Mouse (Mus musculus) kidney, embryonic 15.5 days (tissue): ENCODE results near the gene Kras. TPM values are rescaled to one million over a fixed set of nuclear protein-coding genes. Genes with fewer than 3 reads are reported as not detected.
A peak's percentile ranks its signal among the peaks of the same experiment; 100 is the strongest.

Source experiments
- ATAC-seq: fragments of 200-750 bp; cut with Nextera tagmentation; replicated peaks from 2 replicates; pipeline ENCODE4 v1.8.0; 2017; ENCODE audit warnings: moderate TSS enrichment; ENCODE audit not compliant: low FRiP score
- H3K27ac ChIP-seq: fragments of 300-500 bp; sonication (generic); 2 replicates; pipeline ENCODE4 v1.5.1; 2015; ENCODE audit warnings: mild to moderate bottlenecking, inconsistent platforms
- H3K27me3 ChIP-seq: fragments of 300-500 bp; sonication (generic); 2 replicates; pipeline ENCODE4 v1.6.1; 2015; ENCODE audit warnings: inconsistent platforms
- H3K36me3 ChIP-seq: fragments of 300-500 bp; sonication (generic); 2 replicates; pipeline ENCODE4 v1.6.1; 2015; ENCODE audit warnings: inconsistent platforms
- H3K4me1 ChIP-seq: fragments of 300-500 bp; sonication (generic); 2 replicates; pipeline ENCODE4 v1.6.1; 2015; ENCODE audit warnings: inconsistent platforms
- H3K4me2 ChIP-seq: fragments of 300-500 bp; sonication (generic); 2 replicates; pipeline ENCODE4 v1.6.1; 2015; ENCODE audit warnings: moderate library complexity, mild to moderate bottlenecking, inconsistent platforms
- H3K4me3 ChIP-seq: fragments of 300-500 bp; sonication (generic); replicated peaks from 2 replicates; pipeline ENCODE4 v1.5.1; 2015; ENCODE audit warnings: mild to moderate bottlenecking, inconsistent platforms
- H3K9ac ChIP-seq: fragments of 300-500 bp; sonication (generic); 2 replicates; pipeline ENCODE4 v1.6.1; 2015; ENCODE audit warnings: mild to moderate bottlenecking, inconsistent platforms
- H3K9me3 ChIP-seq: fragments of 300-500 bp; sonication (generic); replicated peaks from 2 replicates; pipeline ENCODE4 v1.6.1; 2016; ENCODE audit warnings: inconsistent platforms
- whole genome bisulfite sequencing: fragments of 180-500 bp; shearing (Covaris S2); methylation state at CpG from one replicate; pipeline ENCODE4 v1.1.7; 2015; ENCODE audit warnings: mixed read lengths; 5-methylcytosine and 5-hydroxymethylcytosine counted together
- polyA plus RNA-seq: library from polyadenylated mRNA; unstranded; fragments of >200 nt; fragmentation: Nextera tagmentation; extraction: Ambion mirVana; gene quantifications from 2 replicates; pipeline ENCODE4 v1.2.1, GENCODE M21; 2015

Gene Kras
- polyA plus RNA-seq, 1 experiment from 2014 or later: 76.3 TPM

DNA sequence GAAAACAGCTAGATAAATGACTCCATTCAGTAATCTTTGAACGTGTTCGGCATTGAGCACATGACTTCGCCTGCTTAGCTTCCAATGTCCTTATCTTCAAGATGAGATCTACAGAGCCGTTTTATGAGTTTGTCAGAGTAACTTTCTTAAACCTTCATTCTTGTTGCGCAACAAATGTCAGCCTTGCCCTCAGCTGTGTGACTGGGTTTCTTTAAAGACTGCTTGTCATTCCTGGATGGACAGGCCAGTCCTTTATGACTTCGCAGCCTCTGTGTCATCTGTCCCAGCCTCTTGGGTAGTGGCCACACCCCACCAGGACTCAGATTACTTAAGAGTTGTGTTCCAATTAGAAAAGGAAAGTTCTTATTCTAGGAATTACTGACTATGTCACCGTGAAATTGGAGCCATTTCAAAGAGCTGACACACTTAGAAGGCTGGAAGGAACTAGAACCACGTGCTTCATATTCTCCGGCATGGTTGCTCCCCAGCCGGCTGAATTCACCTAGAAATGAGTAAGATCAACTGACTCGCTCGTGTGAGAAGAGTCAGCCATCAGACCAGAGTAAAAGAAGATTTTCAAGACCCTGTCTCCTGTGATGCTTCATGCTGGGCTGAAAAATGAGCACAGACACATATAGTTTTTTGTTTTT is 24.1 kb upstream of the Kras start:
- H3K9ac ChIP-seq: no peak overlapping the region
- ATAC-seq: no peak
- no peak overlapping the region for H3K27ac ChIP-seq
- H3K4me3 ChIP-seq: no peak overlapping the region
- no peak overlapping the region for H3K4me2 ChIP-seq
- H3K4me1 ChIP-seq: peaks cover 8% of the 10 kb centered on the region; the same call in 1 of the 2 replicates
- WGBS: 66% methylated on average over 12 of the region's 12 CpGs
- no peaks in the 10 kb centered on the region for H3K9me3 ChIP-seq
- H3K27me3 ChIP-seq: no peaks in the 10 kb centered on the region
- H3K36me3 ChIP-seq: no peaks in the 10 kb centered on the region

DNA sequence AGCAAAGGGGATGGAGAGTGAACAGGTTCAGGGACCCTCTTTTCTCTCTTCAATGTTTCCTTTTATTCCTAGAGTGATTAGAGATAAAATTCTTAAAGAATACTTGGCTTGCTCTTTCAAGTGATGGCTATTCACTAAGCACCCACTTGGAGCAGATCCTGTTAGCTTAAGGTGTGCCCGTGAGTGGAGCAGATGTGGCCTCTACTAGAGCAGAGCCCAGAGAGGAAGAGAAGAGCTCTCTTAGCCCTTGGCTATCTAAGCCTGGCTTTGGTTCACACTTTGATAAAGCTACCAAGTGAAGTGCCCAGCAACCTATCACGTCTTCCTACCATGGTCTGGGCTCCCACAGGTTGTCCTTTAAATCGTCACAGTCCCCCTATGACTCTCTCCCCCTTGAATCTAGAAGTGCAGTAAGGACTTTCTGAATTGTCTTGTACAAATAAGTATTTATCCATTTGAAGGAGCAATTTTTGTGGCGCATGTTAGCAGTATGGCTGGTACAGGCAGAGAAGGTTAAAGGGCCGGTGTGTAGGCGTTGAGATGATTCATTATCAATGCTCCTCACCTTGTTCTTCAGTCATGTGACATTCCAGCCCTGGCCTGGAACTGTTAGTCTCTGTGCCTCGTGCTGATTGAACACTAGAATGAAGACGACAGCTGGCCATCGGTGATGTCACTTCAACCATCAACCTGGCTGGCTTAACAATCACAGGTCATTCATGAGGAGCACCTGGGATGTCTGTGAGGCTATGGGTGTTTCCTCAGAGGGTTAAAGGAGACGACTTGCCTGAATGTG is 22.3 kb upstream of the Kras start:
- no peak overlapping the region for H3K27ac ChIP-seq
- H3K9me3 ChIP-seq: no peaks in the 10 kb centered on the region
- no peak overlapping the region for H3K4me3 ChIP-seq
- no peaks in the 10 kb centered on the region for H3K36me3 ChIP-seq
- no peak overlapping the region for H3K4me2 ChIP-seq
- ATAC-seq: no peak
- 81% methylated on average over 10 of the region's 10 CpGs for WGBS
- no peaks in the 10 kb centered on the region for H3K27me3 ChIP-seq
- peaks cover 8% of the 10 kb centered on the region; the same call in 1 of the 2 replicates for H3K4me1 ChIP-seq
- no peak overlapping the region for H3K9ac ChIP-seq

DNA sequence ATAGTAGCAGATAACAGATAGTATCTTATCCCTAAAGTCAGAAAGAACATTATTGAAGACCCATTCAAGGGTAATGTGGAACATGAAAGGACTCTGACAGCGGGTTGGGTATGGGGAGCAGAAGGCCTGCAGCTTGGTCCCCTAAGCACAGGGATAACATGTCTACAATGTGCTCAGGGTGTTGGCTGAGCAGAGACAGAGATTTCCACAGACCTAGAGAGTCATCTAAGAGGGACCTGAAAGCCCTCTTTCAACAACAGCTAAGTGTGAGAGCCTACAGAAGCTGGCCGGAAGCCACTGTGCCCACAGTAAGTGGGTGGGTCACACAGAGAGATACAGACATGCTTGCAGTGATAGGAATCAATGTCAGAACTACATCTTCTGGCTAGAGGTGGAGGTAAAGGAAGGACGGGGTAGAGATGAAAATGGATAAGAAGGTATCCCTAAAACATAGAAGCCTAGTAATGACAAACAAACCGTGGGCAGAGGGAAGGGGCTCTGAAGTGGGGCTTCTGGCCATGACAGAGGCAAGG is 19.3 kb upstream of the Kras start:
- Histone ChIP-seq H3K27ac (no peak overlapping the region), H3K36me3 (no peaks in the 10 kb centered on the region), H3K4me3 (no peak overlapping the region), H3K4me2 (no peak overlapping the region), H3K4me1 (no peaks in the 10 kb centered on the region), H3K27me3 (no peaks in the 10 kb centered on the region), H3K9me3 (no peaks in the 10 kb centered on the region), H3K9ac (no peak overlapping the region)
- 88% methylated on average over 4 of the region's 4 CpGs for WGBS
- no peak for ATAC-seq

GRCm38 (mm10) chr6:145267692-145268091 is 17.7 kb upstream of the Kras start:
- no peak for ATAC-seq
- H3K4me3 ChIP-seq: no peak overlapping the region
- no peaks in the 10 kb centered on the region for H3K36me3 ChIP-seq
- no peaks in the 10 kb centered on the region for H3K27me3 ChIP-seq
- WGBS: 74% methylated on average over 6 of the region's 6 CpGs
- H3K4me1 ChIP-seq: no peaks in the 10 kb centered on the region
- H3K9ac ChIP-seq: no peak overlapping the region
- no peak overlapping the region for H3K4me2 ChIP-seq
- no peaks in the 10 kb centered on the region for H3K9me3 ChIP-seq
- H3K27ac ChIP-seq: no peak overlapping the region

GRCm38 (mm10) chr6:145262314-145262713 is 12.3 kb upstream of the Kras start:
- Histone ChIP-seq H3K27ac (no peak overlapping the region), H3K9me3 (no peaks in the 10 kb centered on the region), H3K4me1 (no peaks in the 10 kb centered on the region), H3K4me3 (no peak overlapping the region), H3K36me3 (no peaks in the 10 kb centered on the region), H3K27me3 (no peaks in the 10 kb centered on the region), H3K9ac (no peak overlapping the region), H3K4me2 (no peak overlapping the region)
- no peak for ATAC-seq
- 86% methylated on average over 7 of the region's 7 CpGs for WGBS

GRCm38 (mm10) chr6:145256701-145257073 is 6.6 kb upstream of the Kras start:
- H3K4me3 ChIP-seq: no peak overlapping the region
- H3K36me3 ChIP-seq: no peaks in the 10 kb centered on the region
- 29% methylated on average over 2 of the region's 2 CpGs for WGBS
- peaks cover 8% of the 10 kb centered on the region for H3K4me1 ChIP-seq
- no peak overlapping the region for H3K4me2 ChIP-seq
- no peaks in the 10 kb centered on the region for H3K27me3 ChIP-seq
- no peak overlapping the region for H3K27ac ChIP-seq
- ATAC-seq: peak; percentile 56
- H3K9me3 ChIP-seq: no peaks in the 10 kb centered on the region
- no peak overlapping the region for H3K9ac ChIP-seq

GRCm38 (mm10) chr6:145255952-145256700 is 6.1 kb upstream of the Kras start:
- Histone ChIP-seq H3K27me3 (no peaks in the 10 kb centered on the region), H3K27ac (no peak overlapping the region), H3K4me2 (no peak overlapping the region), H3K36me3 (no peaks in the 10 kb centered on the region), H3K9ac (no peak overlapping the region), H3K4me1 (peaks cover 8% of the 10 kb centered on the region), H3K9me3 (no peaks in the 10 kb centered on the region), H3K4me3 (no peak overlapping the region)
- 68% methylated on average over 13 of the region's 13 CpGs for WGBS
- ATAC-seq: peak; percentile 56; the same call in 1 of the 2 replicates

GRCm38 (mm10) chr6:145250820-145251219 is 781 bp upstream of the Kras start:
- H3K9ac ChIP-seq: peak overlapping the region; percentile 97
- H3K4me2 ChIP-seq: peak overlapping the region; percentile 80
- peak overlapping the region; percentile 93 for H3K4me3 ChIP-seq
- peaks cover 17% of the 10 kb centered on the region for H3K4me1 ChIP-seq
- H3K9me3 ChIP-seq: no peaks in the 10 kb centered on the region
- H3K36me3 ChIP-seq: peaks cover 7% of the 10 kb centered on the region; the same call in 1 of the 2 replicates
- peak overlapping the region; percentile 88 for H3K27ac ChIP-seq
- WGBS: 13% methylated on average over 16 of the region's 16 CpGs
- ATAC-seq: no peak
- no peaks in the 10 kb centered on the region for H3K27me3 ChIP-seq

- no peaks in the 10 kb centered on the region for H3K27me3 ChIP-seq
- under 1% methylated on average over 59 of the region's 124 CpGs for WGBS
Observed at GRCm38 (mm10) chr6:145249291-145250184, 501 bp downstream of the Kras start.

GRCm38 (mm10) chr6:145247886-145248285 is 2.2 kb downstream of the Kras start:
- 77% methylated on average over 3 of the region's 3 CpGs for WGBS
- Histone ChIP-seq H3K27me3 (no peaks in the 10 kb centered on the region), H3K4me3 (peak overlapping the region; percentile 14), H3K27ac (no peak overlapping the region), H3K4me1 (peaks cover 17% of the 10 kb centered on the region), H3K9me3 (no peaks in the 10 kb centered on the region), H3K9ac (0 out of 2 replicates have a peak overlapping the region, but pooled peaks have one; percentile 14), H3K4me2 (peak overlapping the region; percentile 32), H3K36me3 (peaks cover 30% of the 10 kb centered on the region)
- ATAC-seq: no peak

More at GRCm38 (mm10) chr6:145249291-145250184, 501 bp downstream of the Kras start:
- H3K4me2 ChIP-seq: peak overlapping the region; percentile 80
- peaks cover 17% of the 10 kb centered on the region for H3K4me1 ChIP-seq
- peak overlapping the region; percentile 97 for H3K9ac ChIP-seq
- peak overlapping the region; percentile 88 for H3K27ac ChIP-seq
- peak; percentile 73 for ATAC-seq
- H3K36me3 ChIP-seq: peaks cover 19% of the 10 kb centered on the region
- no peaks in the 10 kb centered on the region for H3K9me3 ChIP-seq
- H3K4me3 ChIP-seq: peak overlapping the region; percentile 93

DNA sequence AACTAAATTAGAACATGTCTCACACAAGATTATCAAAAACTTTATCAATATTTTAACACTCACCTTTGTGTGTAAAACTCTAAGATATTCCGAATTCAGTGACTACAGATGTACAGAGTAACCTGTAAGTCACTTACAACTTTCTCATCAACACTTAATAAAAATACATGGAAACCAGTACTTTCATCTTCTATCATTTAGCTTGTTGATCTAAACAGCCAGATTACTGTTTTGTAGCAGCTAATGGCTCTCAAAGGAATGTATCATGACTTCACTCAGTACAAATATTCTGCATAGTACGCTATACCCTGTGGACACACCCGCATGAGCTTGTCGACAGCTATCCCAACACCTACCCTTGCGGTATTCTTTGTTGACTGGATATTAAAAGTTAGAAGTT is 3.2 kb downstream of the Kras start:
- WGBS: 90% methylated on average over 5 of the region's 5 CpGs
- ATAC-seq: no peak
- no peak overlapping the region for H3K9ac ChIP-seq
- no peak overlapping the region for H3K27ac ChIP-seq
- no peaks in the 10 kb centered on the region for H3K9me3 ChIP-seq
- peaks cover 30% of the 10 kb centered on the region for H3K36me3 ChIP-seq
- peaks cover 17% of the 10 kb centered on the region for H3K4me1 ChIP-seq
- H3K4me3 ChIP-seq: no peak overlapping the region
- no peak overlapping the region for H3K4me2 ChIP-seq
- no peaks in the 10 kb centered on the region for H3K27me3 ChIP-seq
